Mouse (Mus musculus) embryo, embryonic 11.5 days (tissue): ENCODE measurements around the gene Hoxa6.

ENCODE experiments used
- DNase-seq: peaks from one replicate; pipeline ENCODE4 v3.0.0-alpha.2; 2012; ENCODE audit warnings: low read depth, low spot score

Hoxa6 gene

DNA sequence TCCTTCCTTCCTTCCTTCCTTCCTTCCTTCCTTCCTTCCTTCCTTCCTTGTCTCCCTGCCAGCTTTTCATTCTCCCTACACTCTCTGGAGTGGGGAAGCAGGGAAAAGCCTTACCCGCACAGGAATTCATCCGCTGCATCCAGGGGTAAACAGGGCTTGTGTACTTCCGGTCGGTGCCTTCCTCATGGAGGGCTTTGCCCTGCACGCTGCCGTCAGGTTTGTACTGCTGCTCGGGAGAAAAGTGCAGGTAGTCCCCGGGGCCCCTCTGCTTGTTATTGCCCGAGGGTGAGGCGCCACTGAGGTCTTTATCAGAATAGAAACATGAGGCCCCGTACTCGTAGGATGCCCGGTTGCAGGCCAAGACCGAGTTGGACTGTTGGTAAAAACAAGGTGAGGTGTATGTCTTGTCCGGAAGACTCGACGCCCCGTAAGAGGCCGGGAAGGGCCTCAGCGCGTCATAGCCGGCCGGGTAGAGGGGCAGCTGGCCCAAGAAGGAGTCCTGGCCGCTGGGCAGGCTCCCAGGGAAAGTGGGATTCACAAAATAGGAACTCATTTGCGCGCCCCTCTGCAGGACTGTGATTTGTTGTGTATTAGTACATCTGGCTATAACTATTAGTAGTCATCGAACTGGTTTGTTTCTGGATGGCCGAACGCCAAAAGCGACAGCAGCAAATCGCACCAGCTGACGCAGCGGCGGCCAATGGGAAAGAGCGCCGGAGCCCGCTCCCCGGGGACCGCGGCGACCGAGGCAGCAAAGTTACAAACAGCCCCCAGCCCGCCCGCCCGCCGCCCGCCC, at the start of gene Hoxa6:
Gene Hoxa6 (minus strand): TSS at position 651 of the 796 bp plus-strand sequence.
- DNase-seq, result no peak

DNA sequence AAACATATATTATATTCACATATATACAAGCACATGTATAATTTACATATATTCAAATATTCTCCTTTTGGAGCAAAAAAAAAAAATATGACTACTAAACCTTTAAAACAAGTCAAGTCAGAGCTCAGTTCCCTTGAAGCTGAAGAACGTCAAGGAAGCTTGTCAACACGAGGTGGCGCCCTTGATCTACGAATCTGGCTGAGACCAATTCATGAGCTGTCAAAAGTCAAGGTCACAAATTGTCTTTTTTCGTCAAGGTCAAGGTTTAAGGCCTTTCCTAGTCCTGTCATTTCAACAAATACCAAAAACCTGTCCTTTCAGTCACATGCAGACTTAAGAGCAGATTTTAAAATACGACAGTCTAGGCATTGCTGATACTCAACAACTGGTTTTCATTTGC, 48.4 kb upstream of the Hoxa6 start:
- DNase-seq, result peak; percentile 77

DNA sequence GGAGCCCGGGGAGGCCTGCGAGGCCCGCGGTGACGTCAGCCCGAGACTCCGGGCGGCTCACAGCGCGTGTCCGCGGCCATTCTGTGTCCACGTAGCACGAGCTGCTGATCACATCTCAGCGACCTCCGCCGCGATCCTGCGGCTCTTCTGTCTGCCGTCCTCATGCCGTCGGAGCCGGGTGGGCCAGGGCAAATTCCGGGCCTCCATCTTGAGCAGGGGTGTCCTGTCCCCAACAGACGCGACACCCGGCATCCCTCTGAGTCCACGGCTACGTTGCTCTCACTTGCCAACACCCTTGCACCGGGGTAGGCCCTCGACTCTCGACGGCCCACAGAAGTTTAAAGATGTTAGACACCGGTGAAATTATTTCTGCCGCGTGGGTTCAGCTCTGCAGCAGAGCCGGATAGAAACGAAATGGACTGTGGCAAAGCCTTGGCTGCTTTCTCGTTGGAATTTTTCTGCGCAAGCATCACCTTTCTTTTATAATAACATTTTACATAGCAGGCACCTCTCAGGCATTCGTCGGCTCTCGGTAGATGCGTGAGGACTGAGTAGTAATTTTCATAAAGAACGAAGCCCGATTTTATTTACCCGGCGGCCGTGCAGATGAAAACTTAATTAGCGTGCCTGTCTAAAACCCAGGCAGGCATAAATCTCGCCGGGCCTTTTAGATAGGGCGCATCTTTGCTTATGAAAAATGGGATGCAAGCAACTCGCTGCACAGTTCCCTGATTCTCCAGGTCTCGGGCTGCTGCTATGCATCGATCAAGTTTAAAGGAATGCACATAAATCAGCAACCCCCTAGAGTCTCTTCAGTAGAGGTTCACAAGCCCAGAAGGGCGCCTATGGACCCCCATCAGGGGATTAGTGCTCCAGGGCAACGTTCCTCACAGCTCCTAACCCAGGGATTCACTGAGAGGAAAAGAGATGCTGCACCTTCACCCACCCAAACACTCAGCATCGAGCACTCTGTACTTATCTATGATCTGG, 45.3 kb upstream of the Hoxa6 start:
- no peak for DNase-seq

DNA sequence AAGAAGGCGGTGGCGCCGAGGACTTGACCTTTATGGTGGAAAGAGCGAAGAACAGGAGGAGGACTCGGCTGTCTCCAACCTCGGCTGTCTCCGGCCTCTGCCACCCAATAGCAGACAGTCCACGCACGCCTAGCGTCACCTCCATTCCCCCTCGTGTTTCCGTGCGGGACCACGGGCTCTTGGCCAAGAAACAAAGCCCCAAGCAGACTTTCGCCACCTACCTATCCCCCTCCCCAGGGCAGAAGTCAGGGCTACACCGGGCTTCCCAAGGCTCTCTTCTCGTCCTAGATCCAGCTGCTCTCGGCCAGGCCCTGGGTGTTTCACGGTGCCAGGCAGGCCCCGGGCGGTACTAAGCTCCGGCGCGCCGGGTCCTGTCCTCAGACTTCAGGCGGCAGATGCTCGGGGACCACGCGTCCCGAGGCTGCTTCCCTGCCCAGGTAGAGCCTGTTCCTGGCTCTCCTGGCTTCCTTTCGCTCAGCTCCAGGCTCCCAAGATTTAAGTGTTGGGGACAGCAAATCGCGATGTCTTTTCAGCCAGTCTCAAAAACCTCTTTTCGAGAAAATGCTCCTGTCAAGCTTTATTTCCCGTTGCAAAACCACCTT, 44.4 kb upstream of the Hoxa6 start:
- no peak for DNase-seq

DNA sequence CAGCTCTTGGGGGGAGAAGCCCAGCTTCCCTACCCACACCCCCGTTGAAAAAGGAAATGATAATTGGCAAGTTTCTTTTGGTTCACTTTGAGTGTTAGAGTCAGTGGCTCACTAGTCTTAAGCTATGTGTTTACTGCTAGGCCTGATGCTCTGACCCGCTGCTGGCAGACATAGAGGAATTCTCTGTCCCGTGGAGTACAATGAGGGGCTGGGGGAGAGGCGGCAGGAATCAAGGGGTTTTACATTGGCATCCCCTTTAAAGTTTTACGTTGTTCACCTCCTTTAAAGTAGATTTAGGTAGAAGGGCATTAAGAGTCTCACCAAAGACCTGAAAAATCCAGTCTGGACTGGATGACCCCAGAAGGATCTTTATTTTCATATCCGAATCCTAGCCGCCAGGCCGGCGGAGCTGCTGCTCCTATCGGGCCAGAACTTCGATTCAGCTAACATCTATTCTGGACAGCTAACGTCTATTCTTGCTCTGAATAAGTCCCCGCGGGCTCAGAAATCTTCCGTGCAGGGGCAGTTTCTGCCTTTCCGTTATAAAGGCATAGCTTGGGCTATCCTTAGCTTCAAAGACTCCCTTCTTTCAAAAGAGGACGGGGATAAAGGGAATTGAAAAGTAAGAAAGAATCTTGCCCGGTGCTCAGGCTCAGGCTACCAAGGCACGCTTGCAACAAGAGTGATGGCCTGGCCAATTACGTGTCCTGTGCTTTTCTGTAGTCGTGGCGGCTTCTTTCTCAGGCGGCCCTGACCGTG, 43.7 kb upstream of the Hoxa6 start:
- DNase-seq, result no peak

DNA sequence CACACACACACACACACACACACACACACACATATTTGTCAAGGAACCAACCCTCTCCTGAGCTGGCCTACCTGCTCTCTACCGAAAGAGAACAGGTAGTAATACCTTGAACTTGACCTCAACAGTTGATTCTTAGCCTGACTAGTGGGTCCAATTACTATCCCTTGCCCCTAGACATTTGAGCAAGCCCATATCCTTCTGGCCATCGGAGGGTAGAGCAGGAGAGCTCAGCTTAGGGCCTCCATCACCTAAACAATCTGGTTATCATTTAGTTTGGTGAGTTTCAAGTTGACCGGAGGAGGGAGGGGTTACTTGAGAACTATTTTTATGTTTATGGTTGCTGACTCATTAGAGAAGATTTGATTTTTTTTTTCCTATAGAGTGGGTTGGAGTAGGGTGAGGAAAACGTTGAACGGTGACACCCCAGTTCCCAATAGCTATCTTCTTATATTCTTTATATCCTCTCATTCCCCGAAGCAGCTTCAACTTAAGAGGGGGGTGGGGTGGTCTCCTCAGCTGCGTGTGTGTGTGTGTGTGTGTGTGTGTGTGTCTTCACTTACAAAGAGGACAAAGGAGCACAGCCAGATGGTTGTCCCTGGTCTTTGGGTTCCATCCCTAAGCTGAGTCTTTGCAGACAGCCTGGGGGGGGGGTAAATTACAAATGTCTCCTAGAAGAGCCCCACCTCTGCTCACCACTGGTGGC, 42.8 kb upstream of the Hoxa6 start:
- no peak for DNase-seq

DNA sequence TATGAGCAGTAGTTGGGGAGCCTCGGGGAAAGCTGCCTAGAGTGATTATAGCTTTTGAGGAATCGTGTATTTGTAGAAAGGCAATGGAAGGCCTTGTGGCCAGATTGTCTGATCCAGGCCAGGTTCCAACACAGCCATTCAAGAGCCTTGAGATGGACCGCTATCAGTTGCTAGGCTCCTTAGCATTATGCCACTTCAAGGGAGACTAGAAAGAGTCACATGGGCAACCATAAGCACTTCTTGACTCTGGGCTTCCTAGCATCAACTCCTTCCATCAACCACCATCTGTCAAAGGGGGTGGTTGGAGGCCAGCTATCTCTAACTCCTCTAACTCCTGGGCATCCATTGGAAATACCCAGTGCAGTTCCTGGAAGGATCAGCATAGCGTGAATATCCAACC, 41.3 kb upstream of the Hoxa6 start:
- no peak for DNase-seq

DNA sequence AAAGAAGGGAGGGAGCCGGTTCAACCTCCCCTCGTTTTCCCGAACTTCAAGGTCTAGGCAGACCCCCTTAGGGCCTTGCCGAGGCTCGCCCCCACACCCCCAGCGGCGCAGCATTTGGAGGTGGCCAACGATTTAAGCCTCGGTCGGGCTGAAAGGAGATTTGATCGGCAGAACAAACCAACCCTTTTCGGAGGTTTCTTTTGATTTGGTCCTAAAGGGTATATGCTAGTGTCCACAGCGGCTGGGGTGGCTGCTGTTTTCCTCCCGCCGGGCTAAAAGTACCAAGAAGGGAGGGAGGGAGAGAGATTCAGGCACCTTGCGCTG, 40.9 kb upstream of the Hoxa6 start:
- DNase-seq, result no peak

DNA sequence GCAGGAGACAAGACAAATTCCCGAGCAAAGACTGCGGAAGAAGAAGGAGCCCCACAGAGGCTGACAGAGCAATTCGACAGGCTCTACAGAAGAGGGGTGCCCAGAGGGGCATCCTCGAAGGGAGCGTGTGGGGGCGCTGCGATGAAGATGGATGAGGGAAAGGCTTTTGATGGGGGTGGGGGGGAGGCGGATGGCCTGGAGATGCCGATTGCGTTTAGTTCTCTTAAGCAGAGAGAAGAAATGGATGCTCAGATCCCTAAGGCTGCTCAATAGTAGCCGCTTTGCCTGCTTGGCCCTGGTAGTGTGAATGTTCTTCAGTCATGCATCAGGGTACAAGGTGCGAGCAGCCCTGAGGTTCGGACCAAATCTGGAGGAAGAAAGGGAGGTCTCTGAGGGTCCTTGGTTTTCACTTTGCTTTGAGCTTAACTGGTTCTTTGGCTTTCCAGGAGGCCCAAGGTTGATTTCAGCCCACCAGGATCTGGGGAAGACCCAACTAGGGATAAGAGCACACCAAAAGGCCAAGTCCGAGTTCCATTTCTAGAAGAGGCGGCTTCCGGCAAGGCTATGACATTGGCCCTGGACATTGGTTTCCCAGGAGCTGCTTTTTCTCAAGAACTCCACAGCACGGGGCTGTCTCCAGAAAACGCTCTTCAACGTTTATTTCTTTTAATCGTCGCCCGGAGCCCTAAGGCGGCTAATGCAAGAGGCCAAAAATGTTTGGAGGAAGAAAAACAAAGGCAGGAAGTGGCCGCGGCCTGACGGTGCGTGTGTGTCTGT, 40.3 kb upstream of the Hoxa6 start:
- no peak for DNase-seq

DNA sequence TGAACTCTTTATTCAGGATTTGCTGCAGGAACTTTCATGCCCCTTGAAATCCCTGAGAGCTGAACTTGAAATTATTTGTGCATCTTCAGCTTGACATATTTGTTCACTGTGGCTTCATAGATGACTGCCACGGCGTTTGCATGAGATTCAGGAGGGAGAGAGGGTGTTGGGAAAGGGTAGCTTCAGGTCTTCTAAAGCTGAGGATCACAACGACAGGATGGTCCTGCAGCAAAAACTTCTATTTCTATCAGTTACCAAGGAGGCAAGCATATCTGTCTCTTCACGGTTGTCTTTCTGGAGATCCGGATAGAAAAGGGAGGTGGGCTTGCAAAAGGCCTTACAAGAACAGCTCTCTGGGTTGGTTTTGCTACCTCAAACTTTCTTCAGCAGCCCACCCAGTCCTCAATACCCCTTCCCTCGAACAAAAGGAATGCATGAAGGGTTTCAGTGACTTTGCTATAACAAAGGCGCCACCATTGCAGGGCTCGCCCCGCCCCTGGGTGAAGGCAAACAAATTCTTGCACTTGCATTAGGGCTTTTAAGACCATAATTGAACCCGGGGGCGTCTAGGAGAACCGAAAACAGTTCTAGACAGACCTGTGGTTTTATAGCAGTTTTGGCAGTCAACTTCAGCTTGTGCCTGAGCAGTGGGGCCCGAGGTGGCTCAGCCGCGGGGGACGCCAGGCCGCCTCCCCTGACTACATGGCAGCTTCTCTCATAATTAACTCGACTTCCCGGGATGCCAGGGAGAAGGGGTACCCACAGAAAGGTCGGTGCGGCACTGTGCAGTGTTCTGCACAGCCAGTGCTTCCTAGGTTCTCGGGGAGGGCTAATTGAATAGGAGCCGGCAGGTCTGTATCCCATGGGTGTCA, 39.5 kb upstream of the Hoxa6 start:
- no peak for DNase-seq

DNA sequence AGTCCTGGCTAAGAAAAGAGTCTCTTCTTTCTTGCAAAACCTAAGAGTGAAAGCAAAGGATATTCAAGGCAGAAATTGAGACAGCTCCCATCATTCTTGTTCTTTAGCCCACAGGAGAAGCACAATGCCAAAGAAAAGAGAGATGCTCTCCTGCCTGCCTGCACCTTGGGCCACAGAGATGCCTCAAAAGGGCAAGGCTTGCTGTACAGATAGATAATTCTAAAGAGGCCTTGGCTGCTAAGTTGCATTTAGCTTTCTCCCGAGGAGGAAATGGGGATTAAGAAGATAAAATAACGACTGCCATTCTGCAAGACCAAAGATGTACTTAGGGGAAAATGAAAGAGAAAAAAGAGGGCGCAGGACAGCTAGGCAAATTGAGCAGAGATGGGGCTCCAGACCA, 38.4 kb upstream of the Hoxa6 start:
- no peak for DNase-seq

DNA sequence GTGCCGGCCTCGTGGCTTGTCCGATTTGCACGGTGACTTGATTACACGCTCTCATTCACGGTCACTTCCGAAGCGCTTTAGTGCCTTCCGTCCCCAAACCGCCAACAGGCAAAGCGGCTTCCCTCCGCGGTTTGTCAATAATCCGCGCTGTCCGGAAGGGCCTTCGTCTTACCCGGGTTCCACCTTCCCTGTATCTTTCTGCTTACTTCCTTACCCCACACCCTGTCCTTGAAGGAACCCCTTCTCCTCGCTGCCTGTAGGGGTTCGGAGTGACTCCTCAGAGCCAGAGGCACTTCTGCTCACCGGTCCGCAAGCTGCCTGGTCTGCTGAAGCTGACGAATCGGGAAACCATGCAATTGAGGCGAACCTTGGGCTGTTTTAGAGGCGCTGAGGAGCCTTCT, 37.9 kb upstream of the Hoxa6 start:
- no peak for DNase-seq

DNA sequence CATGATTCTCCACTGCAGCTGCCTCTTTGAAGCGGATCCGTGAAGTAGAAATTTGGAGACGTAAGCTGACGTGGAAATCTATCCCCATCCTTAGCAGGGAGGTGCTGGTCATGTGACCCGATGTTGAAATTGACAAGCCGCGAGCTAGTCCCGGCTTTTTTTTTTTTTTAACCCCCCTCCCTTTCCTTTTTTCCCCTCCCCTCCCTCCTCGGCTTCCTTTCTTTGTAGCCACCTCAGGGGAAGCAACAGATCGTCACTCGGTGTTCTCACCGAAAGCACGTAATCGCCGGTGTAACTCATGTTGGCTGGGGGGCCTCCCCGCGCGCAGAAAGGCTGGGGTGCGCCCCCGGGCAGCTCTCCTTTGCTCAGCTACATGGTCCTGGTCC, 37.2 kb upstream of the Hoxa6 start, which contains the start of gene Hoxa11:
Gene Hoxa11 (minus strand): TSS at position 54 of the 386 bp plus-strand sequence.
- DNase-seq, result no peak

DNA sequence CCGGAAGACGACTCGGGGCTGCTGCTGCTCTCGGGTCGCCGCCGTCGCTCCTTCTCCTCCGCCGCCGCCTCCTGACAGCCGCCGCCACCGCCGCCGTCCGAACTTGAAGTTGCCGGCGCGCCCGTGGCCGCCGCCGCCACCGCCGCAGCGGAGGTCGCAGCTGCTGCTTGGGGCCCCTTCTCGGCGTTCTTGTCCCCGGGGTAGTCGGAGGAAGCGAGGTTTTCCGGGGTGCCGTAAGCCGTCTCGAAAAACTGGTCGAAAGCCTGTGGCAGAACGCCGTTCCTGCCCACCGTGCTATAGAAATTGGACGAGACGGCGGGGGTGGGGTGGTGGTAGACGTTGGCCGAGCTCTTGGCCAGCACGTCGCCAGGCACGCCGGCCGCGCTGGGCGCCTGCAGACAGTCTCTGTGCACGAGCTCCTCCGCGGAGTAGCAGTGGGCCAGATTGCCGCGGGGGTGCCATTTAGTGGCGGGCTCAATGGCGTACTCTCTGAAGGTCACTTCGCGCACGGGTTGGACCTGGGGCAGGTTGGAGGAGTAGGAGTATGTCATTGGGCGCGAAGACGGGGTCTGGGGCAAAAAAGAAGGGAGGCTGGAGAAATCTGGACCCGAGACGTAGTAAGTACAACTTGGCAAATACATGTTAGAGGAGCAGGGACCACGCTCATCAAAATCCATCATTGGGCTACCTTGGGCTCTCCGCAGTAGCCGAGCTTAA, 36.7 kb upstream of the Hoxa6 start:
- DNase-seq, result no peak

DNA sequence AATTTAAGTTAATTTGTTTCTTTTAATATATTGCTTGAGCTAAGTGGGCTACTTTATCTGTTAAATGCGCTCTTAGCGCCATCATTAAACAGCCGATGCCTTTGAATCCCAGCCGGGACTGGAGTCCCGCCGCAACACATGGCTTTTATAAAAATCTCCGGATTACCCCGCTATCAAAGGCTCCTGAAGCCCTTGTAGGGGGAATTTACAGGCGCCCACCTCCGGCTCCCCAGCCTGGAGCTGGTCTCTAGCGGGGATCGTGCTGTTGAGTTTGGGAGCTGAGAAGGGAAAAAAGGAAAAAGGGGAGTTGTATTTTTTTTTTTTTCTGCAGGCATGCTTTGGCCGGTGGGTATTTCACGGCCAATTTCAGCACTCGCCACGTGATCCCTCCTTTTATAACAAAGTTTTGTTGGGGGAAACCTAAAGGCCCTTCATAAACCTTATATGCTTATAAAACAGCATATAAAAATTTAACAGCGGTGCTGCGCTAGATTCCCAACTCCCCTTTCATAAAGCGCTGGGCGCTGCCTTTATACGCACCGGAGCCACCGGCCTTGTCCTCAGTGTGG, 36.0 kb upstream of the Hoxa6 start:
- no peak for DNase-seq

DNA sequence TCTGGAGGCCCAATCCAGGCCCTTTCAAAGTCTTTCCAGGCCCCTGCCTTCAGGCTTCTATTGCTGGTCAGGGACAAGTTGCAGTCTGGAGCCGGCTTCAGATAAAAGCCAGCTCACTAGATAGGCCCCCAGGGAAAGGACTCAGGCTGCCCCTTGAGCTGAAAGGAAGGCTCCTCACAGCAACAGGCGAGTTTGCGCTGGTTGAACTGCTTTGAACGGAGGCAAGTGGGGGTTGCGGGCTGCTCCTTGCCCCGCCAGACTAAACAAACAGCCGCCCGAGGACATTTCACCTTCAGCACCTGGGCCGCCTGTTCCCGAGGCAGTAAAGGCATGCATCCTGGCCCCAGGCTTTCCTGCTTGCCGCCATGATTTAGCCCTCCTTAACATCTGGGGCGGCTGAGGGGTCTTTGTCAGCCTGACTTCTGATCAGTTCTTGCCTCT, 35.2 kb upstream of the Hoxa6 start:
- DNase-seq, result no peak

DNA sequence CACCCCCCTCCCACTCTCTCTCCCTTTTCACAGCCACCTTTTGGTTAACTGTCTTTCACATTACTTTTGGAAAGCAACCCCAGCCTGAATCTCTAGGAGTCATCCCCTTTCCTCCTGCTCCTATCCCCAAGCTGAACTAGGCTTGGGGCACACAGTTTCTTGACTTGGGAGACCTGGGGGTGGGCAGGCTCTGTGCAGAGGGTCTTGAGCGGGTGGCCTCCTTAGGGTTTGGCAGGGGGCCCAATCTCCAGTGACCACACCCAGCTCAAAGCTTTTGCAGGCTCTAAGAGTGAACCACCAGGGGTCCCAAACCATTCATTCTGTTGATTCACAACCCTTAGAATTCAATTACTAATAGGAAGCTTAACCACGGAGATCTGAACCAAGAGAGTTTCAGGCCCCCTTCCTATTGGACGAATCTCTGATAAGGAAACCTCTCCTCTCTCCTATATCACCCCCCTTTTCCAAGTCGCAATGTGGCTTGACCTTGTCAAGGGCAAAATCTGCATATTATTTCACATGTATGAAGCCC, 34.3 kb upstream of the Hoxa6 start:
- no peak for DNase-seq
